Mouse (Mus musculus) neural tube, embryonic 13.5 days (tissue): Measurements from ENCODE around the gene Fndc9. TPM values are rescaled to one million over a fixed set of nuclear protein-coding genes. Genes with fewer than 3 reads are reported as not detected.

Experiments used
- ATAC-seq: fragments of 200-750 bp; cut with Nextera tagmentation; 2 replicates; pipeline ENCODE4 v1.8.0; 2017; ENCODE audit warnings: low read depth, mild to moderate bottlenecking, moderate TSS enrichment, moderate library complexity
- H3K27ac ChIP-seq: fragments of 300-500 bp; sonication (generic); replicated peaks from 2 replicates; pipeline ENCODE4 v1.5.1; 2015; ENCODE audit warnings: moderate library complexity, mild to moderate bottlenecking, inconsistent platforms
- H3K27me3 ChIP-seq: fragments of 300-500 bp; sonication (generic); 2 replicates; pipeline ENCODE4 v1.6.1; 2015; ENCODE audit warnings: mild to moderate bottlenecking, inconsistent platforms
- H3K36me3 ChIP-seq: fragments of 300-500 bp; sonication (generic); 2 replicates; pipeline ENCODE4 v1.6.1; 2015; ENCODE audit warnings: mild to moderate bottlenecking, inconsistent platforms
- H3K4me1 ChIP-seq: fragments of 300-500 bp; sonication (generic); replicated peaks from 2 replicates; pipeline ENCODE4 v1.6.1; 2015; ENCODE audit warnings: inconsistent platforms
- H3K4me2 ChIP-seq: fragments of 300-500 bp; sonication (generic); 2 replicates; pipeline ENCODE4 v1.6.1; 2015; ENCODE audit warnings: inconsistent platforms, mild to moderate bottlenecking, moderate library complexity
- H3K4me3 ChIP-seq: fragments of 300-500 bp; sonication (generic); 2 replicates; pipeline ENCODE4 v1.5.1; 2015; ENCODE audit warnings: mild to moderate bottlenecking, inconsistent platforms
- H3K9ac ChIP-seq: fragments of 300-500 bp; sonication (generic); 2 replicates; pipeline ENCODE4 v1.6.1; 2015; ENCODE audit warnings: moderate library complexity, mild to moderate bottlenecking, inconsistent platforms
- H3K9me3 ChIP-seq: fragments of 300-500 bp; sonication (generic); 2 replicates; pipeline ENCODE4 v1.6.1; 2016; ENCODE audit warnings: inconsistent platforms
- WGBS: fragments of 180-500 bp; shearing (Covaris S2); methylation state at CpG from one replicate; pipeline ENCODE4 v1.1.7; 2015; 5-methylcytosine and 5-hydroxymethylcytosine counted together
- polyA plus RNA-seq: library from polyadenylated mRNA; unstranded; fragments of >200 nt; fragmentation: Nextera tagmentation; extraction: Ambion mirVana; gene quantifications from 2 replicates; pipeline ENCODE4 v1.2.1, GENCODE M21; 2015

Fndc9 gene
- polyA plus RNA-seq, 1 experiment from 2014 or later, result 0.46 TPM

DNA sequence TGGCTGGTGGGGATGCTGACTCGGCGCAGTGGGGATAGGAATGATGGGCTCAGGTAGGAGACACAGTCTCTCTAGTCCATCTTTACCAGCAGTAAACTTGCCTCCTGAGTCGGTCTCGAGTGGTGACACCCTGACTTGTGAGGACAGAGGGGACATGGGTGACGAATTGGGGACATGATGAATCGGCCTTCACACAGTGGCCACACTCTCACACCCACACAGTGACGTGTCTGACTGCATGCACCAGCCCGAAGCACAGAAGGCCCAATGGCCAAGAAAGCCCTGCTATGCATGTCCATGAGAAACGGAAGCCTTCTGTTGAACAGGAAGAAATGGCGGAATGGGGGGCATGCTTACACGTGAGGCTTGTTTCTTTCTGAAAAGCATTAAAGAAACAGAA lies 28.0 kb downstream of the Fndc9 start:
- Histone ChIP-seq H3K36me3 (peaks cover 97% of the 10 kb centered on the region), H3K27me3 (no peaks in the 10 kb centered on the region), H3K4me3 (no peak overlapping the region), H3K4me2 (no peak overlapping the region), H3K9me3 (no peaks in the 10 kb centered on the region), H3K27ac (no peak overlapping the region), H3K9ac (no peak overlapping the region), H3K4me1 (no peaks in the 10 kb centered on the region)
- 94% methylated on average over 11 of the region's 11 CpGs for WGBS
- ATAC-seq, result no peak

DNA sequence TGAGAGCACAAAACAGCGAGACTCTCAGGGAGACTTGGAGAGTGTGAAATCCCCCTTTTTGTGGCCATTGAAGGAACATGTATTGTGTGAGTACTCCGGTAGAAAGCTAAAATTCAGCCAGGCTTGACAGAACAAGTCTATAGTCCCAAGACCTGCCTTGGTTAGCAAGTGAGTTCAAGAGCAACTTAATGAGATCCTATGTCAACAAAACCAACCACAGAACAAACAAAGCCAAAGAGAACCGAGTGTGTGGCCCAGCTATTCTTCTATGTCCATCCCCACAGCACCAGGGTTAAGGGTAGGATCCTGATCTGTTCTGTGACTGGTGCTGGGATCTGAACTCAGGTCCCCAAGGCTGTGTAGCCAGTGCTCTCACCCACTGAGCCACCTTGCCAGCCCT lies 29.3 kb downstream of the Fndc9 start:
- H3K4me3 ChIP-seq, result no peak overlapping the region
- no peaks in the 10 kb centered on the region for H3K9me3 ChIP-seq
- H3K9ac ChIP-seq, result no peak overlapping the region
- no peaks in the 10 kb centered on the region for H3K4me1 ChIP-seq
- no peak overlapping the region for H3K27ac ChIP-seq
- H3K4me2 ChIP-seq, result no peak overlapping the region
- 84% methylated on average over 3 of the region's 3 CpGs for WGBS
- H3K27me3 ChIP-seq, result no peaks in the 10 kb centered on the region
- no peak for ATAC-seq
- H3K36me3 ChIP-seq, result peaks cover 92% of the 10 kb centered on the region

DNA sequence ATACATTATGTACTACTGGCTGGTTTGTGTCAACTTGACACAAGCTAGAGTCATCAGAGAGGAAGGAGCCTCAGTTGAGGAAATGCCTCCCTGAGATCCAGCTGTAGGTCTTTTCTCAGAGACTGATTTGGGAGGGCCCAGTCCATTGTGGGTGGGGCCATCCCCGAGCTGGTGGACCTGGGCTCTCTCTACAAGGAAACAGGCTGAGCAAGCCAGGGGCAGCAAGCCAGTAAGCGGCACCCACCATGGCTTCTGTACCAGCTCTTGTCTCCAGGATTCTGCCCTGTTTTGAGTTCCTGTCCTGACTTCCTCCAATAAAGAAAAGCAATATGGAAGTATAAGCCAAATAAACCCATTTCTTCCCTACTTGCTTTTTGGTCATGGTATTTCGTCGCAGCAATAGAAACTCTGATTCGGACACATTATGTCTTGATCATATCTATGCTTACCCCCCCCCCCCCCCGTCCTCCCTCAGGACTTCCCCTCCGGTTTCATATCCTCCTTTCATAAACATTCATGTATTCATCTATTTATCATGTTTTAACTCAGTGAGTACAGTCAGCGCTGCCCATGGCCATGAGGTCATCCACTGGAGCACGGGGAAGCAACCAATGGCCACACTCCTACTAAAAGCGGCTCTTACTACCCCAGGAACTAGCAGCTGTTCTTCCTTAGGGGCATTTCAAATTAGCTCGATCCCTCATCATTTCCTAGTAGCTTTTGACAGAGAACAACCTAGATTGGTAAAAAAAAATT lies 29.9 kb downstream of the Fndc9 start:
- Histone ChIP-seq H3K9me3 (no peaks in the 10 kb centered on the region), H3K27ac (no peak overlapping the region), H3K27me3 (no peaks in the 10 kb centered on the region), H3K4me2 (no peak overlapping the region), H3K4me3 (no peak overlapping the region), H3K9ac (no peak overlapping the region), H3K36me3 (peaks cover 91% of the 10 kb centered on the region), H3K4me1 (no peaks in the 10 kb centered on the region)
- WGBS, result 91% methylated on average over 11 of the region's 11 CpGs
- ATAC-seq, result no peak

DNA sequence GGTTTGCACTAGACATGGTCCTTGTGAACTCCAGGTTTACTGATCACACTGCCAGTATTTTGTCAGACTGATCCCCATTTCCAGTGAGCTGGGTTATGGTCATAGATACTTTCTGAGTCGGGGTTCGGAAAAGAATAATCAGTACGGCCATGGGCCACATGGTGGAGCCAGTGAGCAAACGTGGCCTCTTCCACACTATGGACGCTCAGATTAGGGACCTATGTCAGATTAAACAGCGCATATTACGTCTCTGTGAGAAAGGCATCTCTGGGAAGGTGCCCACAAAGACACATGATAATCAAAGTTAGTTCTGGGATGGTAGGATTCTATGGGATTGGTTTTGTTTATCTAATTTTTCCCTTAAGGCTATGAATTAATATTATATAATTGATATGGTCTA lies 33.7 kb downstream of the Fndc9 start:
- H3K4me2 ChIP-seq, result no peak overlapping the region
- H3K4me3 ChIP-seq, result no peak overlapping the region
- H3K9me3 ChIP-seq, result no peaks in the 10 kb centered on the region
- H3K36me3 ChIP-seq, result peaks cover 90% of the 10 kb centered on the region
- no peaks in the 10 kb centered on the region for H3K27me3 ChIP-seq
- H3K4me1 ChIP-seq, result no peaks in the 10 kb centered on the region
- peak; percentile 72 for ATAC-seq
- H3K9ac ChIP-seq, result no peak overlapping the region
- H3K27ac ChIP-seq, result no peak overlapping the region
- WGBS, result 24% methylated on average over 7 of the region's 7 CpGs

DNA sequence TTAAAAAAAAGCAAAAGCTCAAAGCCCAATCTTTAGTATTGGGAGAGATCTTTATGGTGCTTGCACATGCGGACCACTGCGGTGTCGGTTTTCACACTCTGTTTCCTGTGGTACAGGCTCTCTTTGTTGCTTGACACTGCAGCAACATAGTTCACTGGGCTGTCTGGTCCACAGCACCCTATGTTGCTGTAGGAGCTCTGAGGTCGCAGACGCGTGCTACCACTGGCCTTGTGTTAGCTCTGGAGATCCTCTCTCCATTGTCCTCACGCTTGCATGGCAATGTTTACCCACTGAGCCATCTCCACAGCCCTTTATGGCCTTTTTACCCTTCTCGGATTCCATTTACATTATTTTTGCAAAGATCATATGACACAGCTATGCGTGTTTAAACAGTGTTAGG lies 34.1 kb downstream of the Fndc9 start:
- Histone ChIP-seq H3K4me3 (no peak overlapping the region), H3K4me1 (no peaks in the 10 kb centered on the region), H3K9me3 (no peaks in the 10 kb centered on the region), H3K27me3 (no peaks in the 10 kb centered on the region), H3K36me3 (peaks cover 91% of the 10 kb centered on the region), H3K9ac (no peak overlapping the region), H3K27ac (no peak overlapping the region), H3K4me2 (no peak overlapping the region)
- 81% methylated on average over 9 of the region's 9 CpGs for WGBS
- peak; percentile 24; the same call in 1 of the 2 replicates for ATAC-seq

DNA sequence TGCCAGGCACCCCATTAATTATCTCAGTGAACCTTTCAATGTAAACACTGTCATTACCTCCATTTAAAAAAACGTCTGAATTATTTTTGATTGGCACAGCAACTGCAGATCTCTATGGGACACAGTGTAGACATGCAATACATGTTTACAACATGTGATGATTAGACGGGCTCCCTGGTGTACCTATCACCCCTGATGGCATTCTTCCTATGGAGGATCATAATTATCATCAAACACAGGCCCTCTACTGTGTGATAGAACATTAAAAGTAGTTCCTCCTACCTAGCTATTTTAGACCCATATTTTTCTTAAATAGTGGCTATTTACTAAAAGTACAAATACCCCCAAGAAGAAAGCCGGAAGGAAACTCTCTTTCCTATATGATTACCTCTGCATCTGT lies 34.6 kb downstream of the Fndc9 start:
- Histone ChIP-seq H3K9ac (no peak overlapping the region), H3K9me3 (no peaks in the 10 kb centered on the region), H3K4me3 (no peak overlapping the region), H3K27me3 (no peaks in the 10 kb centered on the region), H3K4me1 (no peaks in the 10 kb centered on the region), H3K36me3 (peaks cover 91% of the 10 kb centered on the region), H3K27ac (no peak overlapping the region), H3K4me2 (no peak overlapping the region)
- no peak for ATAC-seq
- WGBS, result 75% methylated on average over 3 of the region's 3 CpGs

DNA sequence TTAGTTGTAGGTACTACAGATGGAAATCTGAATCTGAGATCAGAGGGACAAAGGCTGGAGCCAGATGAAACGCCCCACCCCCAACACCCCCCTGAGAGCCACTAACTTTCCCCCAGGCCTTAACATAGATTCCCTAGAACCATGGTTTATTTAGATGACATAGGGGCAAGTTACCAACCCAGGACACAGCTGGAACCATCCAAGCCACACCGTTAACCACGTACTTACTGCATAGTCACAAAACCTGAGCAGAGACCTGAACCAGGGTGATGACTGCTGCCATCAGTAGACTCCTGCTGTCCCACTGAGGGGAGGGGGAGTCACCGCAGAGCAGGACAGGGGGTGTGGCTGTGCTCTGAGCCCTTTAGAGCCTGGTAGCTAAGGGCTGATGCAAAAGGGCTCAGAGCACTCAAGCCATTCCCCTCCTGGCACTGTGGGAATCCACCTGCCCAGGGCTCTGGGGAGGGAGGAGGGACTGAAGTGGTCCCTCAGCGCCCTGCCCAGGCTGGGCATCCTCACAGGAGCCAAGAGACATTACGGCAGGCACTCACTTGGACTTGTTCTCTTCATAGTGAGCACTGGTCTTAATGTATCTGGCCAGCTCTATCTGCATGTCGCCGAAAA lies 36.8 kb downstream of the Fndc9 start:
- Histone ChIP-seq H3K4me3 (no peak overlapping the region), H3K9ac (no peak overlapping the region), H3K4me1 (no peaks in the 10 kb centered on the region), H3K4me2 (no peak overlapping the region), H3K36me3 (peaks cover 86% of the 10 kb centered on the region), H3K9me3 (no peaks in the 10 kb centered on the region), H3K27me3 (no peaks in the 10 kb centered on the region), H3K27ac (no peak overlapping the region)
- 66% methylated on average over 8 of the region's 8 CpGs for WGBS
- ATAC-seq, result no peak

DNA sequence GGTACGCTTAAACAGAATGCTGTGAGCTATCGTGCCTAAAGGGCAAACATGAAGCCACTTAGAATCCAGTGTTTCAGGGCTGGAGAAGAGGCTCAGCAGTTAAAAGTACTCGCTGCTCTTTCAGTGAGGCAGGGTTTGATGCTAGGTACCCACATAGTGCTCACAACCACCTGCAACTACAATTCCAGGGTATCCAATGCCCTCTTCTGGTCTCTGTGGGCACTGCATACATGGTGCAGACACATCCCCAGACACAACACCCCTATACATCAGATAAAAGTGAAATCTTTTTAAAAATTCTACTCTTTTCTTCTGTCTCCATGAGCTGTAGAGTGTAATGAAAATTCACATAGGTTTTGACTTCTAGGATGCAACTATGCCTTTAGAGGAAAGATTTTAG lies 38.6 kb downstream of the Fndc9 start:
- ATAC-seq, result no peak
- 97% methylated on average over 3 of the region's 3 CpGs for WGBS
- no peak overlapping the region for H3K27ac ChIP-seq
- H3K4me2 ChIP-seq, result no peak overlapping the region
- H3K4me3 ChIP-seq, result no peak overlapping the region
- H3K9me3 ChIP-seq, result no peaks in the 10 kb centered on the region
- no peak overlapping the region for H3K9ac ChIP-seq
- H3K4me1 ChIP-seq, result no peaks in the 10 kb centered on the region
- peaks cover 91% of the 10 kb centered on the region for H3K36me3 ChIP-seq
- no peaks in the 10 kb centered on the region for H3K27me3 ChIP-seq

DNA sequence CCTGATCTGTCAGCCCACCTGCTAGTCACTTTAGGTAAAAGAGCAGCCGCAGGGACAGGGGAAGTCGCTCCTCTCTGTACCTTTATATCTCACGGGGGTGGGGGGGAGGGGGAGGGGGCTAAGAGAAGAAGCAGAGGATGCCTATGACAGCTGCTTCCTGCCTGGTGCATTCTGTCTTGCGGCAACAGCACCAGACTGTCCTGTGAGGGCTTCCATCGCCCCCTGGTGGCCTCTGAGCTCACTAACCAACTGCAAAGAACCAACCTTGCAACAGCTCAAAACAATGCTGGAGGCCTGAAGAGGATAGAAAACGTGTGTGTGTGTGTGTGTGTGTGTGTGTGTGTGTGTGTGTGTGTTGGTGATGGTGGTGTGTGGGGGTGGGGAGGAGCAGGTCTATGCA lies 40.0 kb downstream of the Fndc9 start:
- Histone ChIP-seq H3K9ac (no peak overlapping the region), H3K27me3 (no peaks in the 10 kb centered on the region), H3K4me3 (no peak overlapping the region), H3K9me3 (no peaks in the 10 kb centered on the region), H3K27ac (no peak overlapping the region), H3K4me1 (no peaks in the 10 kb centered on the region), H3K4me2 (no peak overlapping the region), H3K36me3 (peaks cover 91% of the 10 kb centered on the region)
- ATAC-seq, result peak; percentile 74
- 15% methylated on average over 6 of the region's 6 CpGs for WGBS

DNA sequence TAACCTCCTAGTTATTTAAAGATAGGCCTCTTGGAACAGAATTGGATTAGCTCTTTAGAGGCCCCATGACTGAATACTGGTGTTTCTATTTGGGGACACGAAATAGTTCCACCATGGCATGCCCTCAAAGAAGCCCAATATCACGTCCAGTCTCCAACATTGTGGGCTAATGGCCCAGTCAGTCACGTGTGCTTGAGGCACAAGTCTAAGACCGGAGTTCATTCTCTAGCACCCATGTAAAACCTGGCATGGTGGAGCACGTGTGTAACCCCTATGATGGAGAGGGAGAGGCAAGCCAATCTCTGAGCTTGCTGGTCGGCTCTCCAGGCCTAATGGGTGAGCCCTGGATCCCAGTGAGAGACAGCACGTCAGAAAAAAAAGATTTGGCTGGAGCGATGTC lies 40.8 kb downstream of the Fndc9 start:
- no peak for ATAC-seq
- 93% methylated on average over 8 of the region's 8 CpGs for WGBS
- Histone ChIP-seq H3K9me3 (no peaks in the 10 kb centered on the region), H3K36me3 (peaks cover 91% of the 10 kb centered on the region), H3K27me3 (no peaks in the 10 kb centered on the region), H3K4me3 (no peak overlapping the region), H3K9ac (no peak overlapping the region), H3K27ac (no peak overlapping the region), H3K4me2 (no peak overlapping the region), H3K4me1 (no peaks in the 10 kb centered on the region)

DNA sequence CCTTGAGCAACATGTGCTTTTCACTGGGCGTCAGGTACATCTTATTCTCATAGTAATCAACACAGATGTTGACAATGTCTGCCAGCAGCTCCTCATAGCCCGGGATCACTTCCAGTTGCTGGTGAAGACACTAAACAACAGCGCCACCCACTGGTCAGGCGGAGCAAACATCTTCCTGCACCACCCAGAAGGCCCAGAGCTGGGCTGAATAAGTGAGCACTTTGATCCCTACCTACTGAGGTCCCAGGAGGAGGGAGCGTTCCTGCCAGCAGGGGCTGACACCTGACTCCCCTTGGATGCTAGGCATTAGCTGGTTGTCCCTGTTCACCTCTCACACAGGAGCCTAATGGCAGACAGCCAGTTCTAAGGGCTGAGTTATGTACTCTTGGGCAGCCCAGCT lies 41.4 kb downstream of the Fndc9 start:
- Histone ChIP-seq H3K9me3 (no peaks in the 10 kb centered on the region), H3K4me1 (no peaks in the 10 kb centered on the region), H3K9ac (no peak overlapping the region), H3K36me3 (peaks cover 91% of the 10 kb centered on the region), H3K4me2 (no peak overlapping the region), H3K27ac (no peak overlapping the region), H3K4me3 (no peak overlapping the region), H3K27me3 (no peaks in the 10 kb centered on the region)
- WGBS, result 50% methylated on average over 5 of the region's 5 CpGs
- ATAC-seq, result no peak

DNA sequence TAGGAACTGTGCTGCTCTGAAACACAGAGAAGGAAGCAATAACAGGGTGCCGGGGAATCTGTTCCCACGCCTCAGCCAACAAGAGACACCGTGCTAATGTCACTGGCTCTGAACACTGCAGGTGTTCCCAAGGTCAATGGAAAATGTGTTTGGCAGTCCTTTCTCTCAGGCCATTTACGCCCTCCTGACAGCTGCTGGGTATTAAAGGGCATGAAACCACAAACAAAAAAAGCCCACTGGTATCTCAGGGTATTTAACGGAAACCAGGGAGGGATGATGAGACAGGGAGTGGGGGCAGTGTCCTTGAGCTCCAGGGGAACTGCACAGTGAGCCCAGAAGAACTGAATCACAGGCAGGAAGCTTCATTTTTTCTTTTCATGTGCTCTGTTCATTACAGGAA lies 42.8 kb downstream of the Fndc9 start:
- WGBS, result 47% methylated on average over 5 of the region's 5 CpGs
- Histone ChIP-seq H3K27me3 (no peaks in the 10 kb centered on the region), H3K27ac (no peak overlapping the region), H3K9ac (no peak overlapping the region), H3K9me3 (no peaks in the 10 kb centered on the region), H3K36me3 (peaks cover 92% of the 10 kb centered on the region), H3K4me1 (no peaks in the 10 kb centered on the region), H3K4me3 (no peak overlapping the region), H3K4me2 (no peak overlapping the region)
- no peak for ATAC-seq

DNA sequence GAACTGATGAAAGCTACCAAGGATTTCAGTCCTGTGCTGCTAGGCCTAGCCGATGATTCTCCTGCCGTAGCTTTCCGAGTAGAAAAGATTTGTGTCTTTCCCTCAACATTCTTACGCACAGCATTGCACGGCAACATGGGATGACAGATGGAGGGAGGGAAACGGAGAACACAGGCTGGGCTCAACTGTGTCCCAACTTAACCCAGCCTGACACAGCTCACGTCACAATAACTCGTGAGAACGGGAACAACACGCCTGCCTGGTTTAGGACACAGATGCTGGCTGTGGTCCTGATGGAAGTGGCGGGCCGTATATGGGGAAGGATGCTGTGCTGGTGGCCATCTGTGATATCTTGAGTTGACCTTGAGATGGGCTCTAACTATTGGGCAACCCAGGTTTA lies 43.4 kb downstream of the Fndc9 start:
- H3K4me2 ChIP-seq, result no peak overlapping the region
- no peak overlapping the region for H3K4me3 ChIP-seq
- no peak for ATAC-seq
- no peak overlapping the region for H3K9ac ChIP-seq
- H3K36me3 ChIP-seq, result peaks cover 92% of the 10 kb centered on the region
- H3K9me3 ChIP-seq, result no peaks in the 10 kb centered on the region
- H3K4me1 ChIP-seq, result no peaks in the 10 kb centered on the region
- H3K27ac ChIP-seq, result no peak overlapping the region
- WGBS, result 83% methylated on average over 12 of the region's 12 CpGs
- no peaks in the 10 kb centered on the region for H3K27me3 ChIP-seq
